Mouse (Mus musculus) forelimb bud, embryonic 11.5 days (tissue): ENCODE measurements around the gene Pi4k2a.
"Not testable (repeated sequence)": the region's sequence is repeated elsewhere in the genome, so short reads cannot be mapped to it uniquely, and the experiment has no call there.

Source experiments
- DNase-seq: peaks from one replicate; pipeline ENCODE4 v3.0.0-alpha.2; 2012; ENCODE audit warnings: low read depth, low spot score

The Pi4k2a gene

GRCm38 (mm10) chr19:42079950-42080349 lies 10.3 kb upstream of the Pi4k2a start:
- DNase-seq, result no peak

GRCm38 (mm10) chr19:42080469-42080868 lies 9.8 kb upstream of the Pi4k2a start:
- no peak for DNase-seq

GRCm38 (mm10) chr19:42081613-42082012 lies 8.7 kb upstream of the Pi4k2a start:
- DNase-seq, result not testable (repeated sequence)

- no peak for DNase-seq
Measured at GRCm38 (mm10) chr19:42085690-42086089, 4.6 kb upstream of the Pi4k2a start.

- DNase-seq, result peak; percentile 94
Measured at GRCm38 (mm10) chr19:42086166-42086565, 4.1 kb upstream of the Pi4k2a start, which contains the start of gene Morn4. TSS of gene Morn4 (minus strand) at chr19:42086357.

- DNase-seq, result peak; percentile 19
Measured at GRCm38 (mm10) chr19:42089103-42089747, 1.0 kb upstream of the Pi4k2a start.

- DNase-seq, result peak; percentile 13
Measured at GRCm38 (mm10) chr19:42090637-42091141, 419 bp downstream of the Pi4k2a start.

- DNase-seq, result no peak
Measured at GRCm38 (mm10) chr19:42099406-42099805, 9.1 kb downstream of the Pi4k2a start.

- no peak for DNase-seq
Measured at GRCm38 (mm10) chr19:42104681-42105080, 14.4 kb downstream of the Pi4k2a start.

- no peak for DNase-seq
Measured at GRCm38 (mm10) chr19:42115783-42116335, 25.6 kb downstream of the Pi4k2a start.

- DNase-seq, result no peak
Measured at GRCm38 (mm10) chr19:42118142-42118541, 27.9 kb downstream of the Pi4k2a start.

GRCm38 (mm10) chr19:42118596-42118995 lies 28.3 kb downstream of the Pi4k2a start:
- no peak for DNase-seq

- no peak for DNase-seq
Measured at GRCm38 (mm10) chr19:42120451-42120850, 30.2 kb downstream of the Pi4k2a start.

GRCm38 (mm10) chr19:42124684-42125083 lies 34.4 kb downstream of the Pi4k2a start:
- DNase-seq, result no peak

GRCm38 (mm10) chr19:42125501-42126218 lies 35.4 kb downstream of the Pi4k2a start:
- no peak for DNase-seq

- DNase-seq, result no peak
Measured at GRCm38 (mm10) chr19:42126219-42126605, 35.9 kb downstream of the Pi4k2a start.

GRCm38 (mm10) chr19:42127024-42127423 lies 36.8 kb downstream of the Pi4k2a start:
- DNase-seq, result no peak

GRCm38 (mm10) chr19:42128052-42128740 lies 37.9 kb downstream of the Pi4k2a start:
- DNase-seq, result no peak

- peak; percentile 99 for DNase-seq
Measured at GRCm38 (mm10) chr19:42128787-42129508, 38.7 kb downstream of the Pi4k2a start, which contains the start of gene Avpi1. TSS of gene Avpi1 (minus strand) at chr19:42129059.

- no peak for DNase-seq
Measured at GRCm38 (mm10) chr19:42129509-42130293, 39.4 kb downstream of the Pi4k2a start.

- no peak for DNase-seq
Measured at GRCm38 (mm10) chr19:42130294-42130606, 40.0 kb downstream of the Pi4k2a start.
